Mouse (Mus musculus) G1E-ER4 (cell line): ENCODE results near the gene Tenm4. TPM values are rescaled to one million over a fixed set of nuclear protein-coding genes. Genes with fewer than 3 reads are reported as not detected.

Experiments
- GATA1 ChIP-seq: IDR thresholded peaks from one replicate; pipeline ENCODE4 v1.8.0; 2012; ENCODE audit warnings: low read length, inconsistent platforms
- polyA plus RNA-seq: library from polyadenylated mRNA; stranded (reverse); fragments of >175 nt; gene quantifications from 2 replicates; pipeline ENCODE4 v1.2.3, GENCODE M21; 2012

Tenm4 gene
- polyA plus RNA-seq, 1 experiment: not detected

DNA sequence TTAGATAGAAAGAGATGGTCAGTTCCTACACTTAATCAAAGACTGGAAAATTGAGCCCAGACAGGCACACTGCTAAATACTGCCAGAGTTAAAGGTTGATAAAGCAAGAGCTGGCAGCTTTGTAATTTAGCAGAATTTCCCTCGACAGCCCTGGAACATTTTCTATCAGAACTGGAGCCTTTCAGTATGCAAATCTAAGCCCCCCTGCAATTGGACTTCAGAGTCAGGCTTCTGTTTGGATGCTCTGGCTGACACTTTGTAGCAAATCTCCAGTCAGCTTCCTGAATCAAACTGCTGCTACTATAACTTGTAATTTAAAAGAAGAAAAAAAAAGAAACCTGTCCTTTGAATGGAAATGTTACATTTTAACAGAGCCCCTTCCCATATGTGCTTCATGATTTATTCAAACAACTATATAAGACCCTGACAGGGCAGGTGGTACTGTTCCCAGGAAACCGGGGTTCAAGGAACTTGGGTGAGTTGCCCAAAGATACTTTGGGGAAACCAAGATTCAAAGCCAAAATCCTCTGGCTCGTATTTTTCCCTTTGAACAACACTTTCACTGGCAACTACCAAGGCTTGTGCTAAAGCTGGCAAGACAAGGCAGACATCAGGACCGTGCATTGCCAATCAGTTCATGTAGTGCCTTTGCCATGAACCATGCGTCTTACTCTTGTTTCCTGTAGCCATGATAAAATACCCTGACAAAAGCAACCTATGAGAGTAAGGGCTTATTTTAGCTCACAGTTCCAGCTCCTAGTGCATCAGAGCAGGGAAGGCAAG is 615.4 kb downstream of the Tenm4 start:
- no peak for TF ChIP-seq GATA1

DNA sequence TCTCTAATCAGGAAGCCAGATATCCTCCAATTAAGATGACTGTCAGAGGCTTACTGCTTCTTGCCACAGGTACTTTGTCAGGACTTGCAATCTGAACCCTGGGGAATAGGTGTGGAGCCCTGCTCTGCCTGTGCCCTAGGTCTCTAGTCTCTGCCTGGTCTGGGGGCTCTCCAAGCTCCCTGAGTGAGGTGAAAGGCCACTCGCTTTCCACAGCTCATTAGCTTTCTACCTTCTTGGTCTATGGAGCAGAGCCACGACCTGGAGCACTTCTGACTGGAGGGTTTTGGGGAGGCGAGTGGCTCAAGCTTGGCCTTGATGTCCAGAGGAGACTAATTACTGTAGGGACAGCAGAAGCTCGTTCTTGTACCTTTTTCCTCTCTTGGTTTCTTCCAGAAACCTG is 617.1 kb downstream of the Tenm4 start:
- TF ChIP-seq GATA1: no peak

DNA sequence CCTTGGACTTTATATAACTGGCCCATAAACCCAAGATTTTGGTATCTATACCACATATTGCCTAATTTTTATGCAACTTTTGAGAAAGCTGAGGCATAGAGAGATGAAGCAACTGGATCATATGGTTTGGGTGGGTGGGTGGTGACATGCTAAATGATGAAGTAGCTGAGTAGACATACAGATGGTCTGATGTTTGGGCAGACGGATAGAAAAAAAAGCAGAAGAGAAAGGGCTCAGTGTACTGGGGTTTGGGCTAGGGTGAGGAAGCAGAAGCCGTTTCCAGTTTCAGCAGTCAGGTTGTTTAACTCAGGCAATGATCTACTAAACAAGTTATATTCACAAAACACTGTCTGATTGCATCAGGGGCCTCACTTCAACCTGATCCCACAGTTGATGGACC is 619.3 kb downstream of the Tenm4 start:
- TF ChIP-seq GATA1: no peak

DNA sequence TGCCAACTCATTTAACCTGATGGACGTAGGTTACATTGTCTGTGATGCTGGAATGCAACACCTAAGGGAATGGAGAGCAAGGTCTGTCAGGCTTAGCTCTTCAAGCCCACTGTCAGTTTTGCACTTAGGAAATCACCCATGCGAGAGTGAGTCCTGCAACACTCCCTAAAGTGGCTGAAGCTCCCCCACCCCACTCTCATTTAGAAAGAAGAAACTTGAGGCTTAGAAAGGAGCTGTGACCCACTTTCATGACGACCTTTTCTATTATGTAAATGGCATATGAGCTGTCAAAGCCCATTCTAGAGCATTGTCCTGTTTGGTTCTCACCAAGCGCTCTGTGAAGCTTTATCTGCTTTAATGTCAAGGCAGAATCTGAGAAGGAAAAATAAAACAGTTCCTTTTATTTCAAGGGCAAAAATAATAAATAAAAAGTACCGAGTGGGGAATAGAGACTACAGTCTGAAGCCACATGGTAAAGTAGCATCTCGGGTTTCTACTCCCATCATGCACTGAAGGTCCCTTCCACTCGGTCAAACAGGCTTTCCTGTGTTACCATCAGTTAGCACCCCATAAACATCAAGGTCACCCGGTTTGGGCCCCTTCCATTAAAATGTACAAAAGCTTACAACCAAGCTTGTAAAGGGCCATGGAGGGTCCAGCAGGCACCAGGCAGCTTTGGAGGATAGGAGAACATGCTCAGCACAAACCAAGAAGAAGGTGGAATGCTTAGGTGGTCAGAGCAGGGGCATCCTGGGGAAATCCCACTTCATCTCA is 621.6 kb downstream of the Tenm4 start:
- TF ChIP-seq GATA1: no peak

DNA sequence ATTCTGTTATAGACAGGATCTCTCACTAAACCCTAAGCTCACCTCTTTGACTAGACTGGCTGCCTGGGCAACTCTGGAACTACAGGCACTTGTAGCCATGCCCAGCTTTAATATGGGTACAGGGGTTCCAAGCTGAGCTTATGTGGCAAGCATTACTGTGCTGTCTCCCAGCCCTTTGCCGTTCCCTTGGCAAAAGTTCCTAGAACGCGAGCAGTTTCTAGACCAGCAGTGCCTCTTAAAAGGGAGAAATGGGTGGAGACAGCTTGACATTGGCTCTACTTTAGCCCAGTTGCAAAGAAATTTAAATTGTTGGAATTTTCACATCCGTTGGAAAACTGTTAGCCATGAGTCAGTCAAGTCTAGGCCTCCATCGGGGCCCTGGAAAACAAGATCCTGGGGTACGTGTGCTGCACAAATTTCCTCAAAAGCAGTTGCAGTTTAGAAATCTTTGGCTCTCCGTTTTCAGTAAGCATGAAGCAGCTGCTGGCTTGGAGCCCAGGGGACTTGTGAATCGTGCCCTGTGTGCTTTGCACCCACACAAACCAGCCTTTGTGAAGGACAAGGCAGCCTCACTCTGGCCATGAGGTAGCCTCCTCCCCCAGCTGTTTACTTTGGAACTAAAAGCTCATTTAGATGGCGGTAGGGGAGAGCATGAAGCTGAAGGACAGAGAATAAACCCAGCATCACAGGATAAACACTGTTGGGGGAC is 625.1 kb downstream of the Tenm4 start:
- no peak for TF ChIP-seq GATA1

DNA sequence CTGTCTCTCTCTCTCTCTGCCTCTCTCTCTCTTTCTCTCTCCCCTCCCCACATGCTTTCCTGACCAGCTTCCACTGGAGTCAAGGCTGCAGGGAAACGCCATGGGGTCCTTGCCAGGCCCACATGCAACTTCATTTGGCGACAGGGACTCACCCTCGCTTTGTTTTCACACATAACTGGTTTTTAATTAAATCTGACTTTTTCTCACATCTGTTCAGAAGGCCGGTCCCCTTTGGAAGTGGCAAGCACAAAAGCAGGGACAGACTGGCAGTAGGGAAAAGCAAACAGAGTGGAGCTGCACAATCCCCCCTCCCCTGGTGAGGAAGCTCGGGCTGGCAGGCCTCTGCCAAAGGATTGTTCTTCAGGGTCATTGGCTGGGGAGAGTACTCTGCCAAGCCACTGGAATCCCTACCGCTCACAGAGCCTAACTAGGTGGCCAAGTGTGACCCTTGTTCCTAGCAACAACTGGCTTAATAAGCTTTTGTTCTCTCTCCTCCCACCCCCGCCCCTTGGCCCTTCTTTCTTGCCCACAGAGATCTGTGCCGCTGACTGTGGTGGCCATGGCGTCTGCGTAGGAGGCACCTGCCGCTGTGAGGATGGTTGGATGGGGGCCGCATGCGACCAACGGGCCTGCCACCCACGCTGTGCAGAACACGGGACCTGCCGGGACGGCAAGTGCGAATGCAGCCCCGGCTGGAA is 625.9 kb downstream of the Tenm4 start:
- no peak for TF ChIP-seq GATA1

DNA sequence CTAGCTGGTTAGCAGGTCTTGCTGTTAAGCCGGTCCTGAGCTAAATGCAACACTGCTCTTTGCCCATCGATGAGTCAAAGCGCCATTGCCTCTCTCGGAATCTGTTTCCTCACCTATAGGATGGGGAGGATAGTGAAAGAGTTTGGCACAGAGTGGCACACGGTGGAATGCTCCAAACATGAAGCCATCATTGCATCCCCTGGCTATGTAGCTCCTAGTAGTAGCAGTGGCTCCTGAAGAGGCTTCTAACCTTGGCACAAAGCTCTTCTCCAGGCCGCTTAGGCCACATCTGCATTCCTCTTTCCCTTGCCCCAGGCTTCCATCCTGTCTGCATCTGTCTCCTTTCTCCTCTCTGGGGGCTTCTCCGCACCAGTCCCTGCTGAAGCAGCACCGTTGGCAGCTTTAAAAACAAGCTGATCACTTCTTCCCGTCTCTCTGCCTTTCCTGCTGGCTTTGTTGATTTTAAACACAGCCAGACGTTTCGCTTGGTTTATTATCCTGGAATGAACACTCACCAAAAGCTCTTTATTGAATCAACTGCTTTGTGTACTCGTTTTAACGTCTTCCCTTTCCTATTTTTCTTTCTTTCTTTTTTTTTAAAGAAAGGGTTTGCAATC is 626.8 kb downstream of the Tenm4 start:
- TF ChIP-seq GATA1: no peak

DNA sequence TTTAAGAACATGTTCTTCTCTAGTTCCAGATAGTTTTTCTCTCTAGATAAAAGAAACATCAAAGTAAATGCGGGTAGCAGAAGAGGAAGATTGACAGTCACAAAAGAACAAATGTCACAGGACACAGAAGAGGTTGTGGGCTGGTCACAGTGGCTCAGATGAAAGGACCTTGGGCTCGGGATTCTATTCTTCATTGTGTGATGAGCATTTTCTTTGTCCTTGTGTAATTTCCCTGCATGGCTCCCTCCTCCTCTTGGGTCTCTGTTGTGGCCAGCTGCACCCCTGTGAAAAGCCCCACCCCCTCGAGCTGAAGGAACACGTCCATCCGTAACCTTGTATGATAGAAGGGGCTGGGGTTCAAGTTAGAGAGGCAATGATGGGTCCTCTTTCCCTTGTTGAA is 628.8 kb downstream of the Tenm4 start:
- no peak for TF ChIP-seq GATA1

DNA sequence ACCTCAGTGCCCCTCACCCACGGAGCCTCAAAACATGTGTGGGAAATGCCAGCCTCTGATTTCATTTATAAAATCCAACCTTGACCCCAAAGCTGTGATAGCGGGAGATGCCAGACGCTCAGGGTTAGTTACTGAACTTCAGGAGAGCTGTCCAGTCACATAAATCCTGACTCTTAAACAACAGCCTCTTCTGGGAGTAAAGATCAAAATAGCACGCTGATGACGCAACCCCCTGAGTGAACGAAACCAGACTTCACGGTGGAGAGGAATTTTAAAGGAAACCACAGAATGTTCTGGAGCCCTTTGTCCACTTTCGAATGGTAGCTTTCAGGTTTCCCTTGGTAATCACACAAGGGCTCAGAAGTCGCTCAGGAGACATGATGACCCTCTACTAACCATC is 630.3 kb downstream of the Tenm4 start:
- no peak for TF ChIP-seq GATA1

DNA sequence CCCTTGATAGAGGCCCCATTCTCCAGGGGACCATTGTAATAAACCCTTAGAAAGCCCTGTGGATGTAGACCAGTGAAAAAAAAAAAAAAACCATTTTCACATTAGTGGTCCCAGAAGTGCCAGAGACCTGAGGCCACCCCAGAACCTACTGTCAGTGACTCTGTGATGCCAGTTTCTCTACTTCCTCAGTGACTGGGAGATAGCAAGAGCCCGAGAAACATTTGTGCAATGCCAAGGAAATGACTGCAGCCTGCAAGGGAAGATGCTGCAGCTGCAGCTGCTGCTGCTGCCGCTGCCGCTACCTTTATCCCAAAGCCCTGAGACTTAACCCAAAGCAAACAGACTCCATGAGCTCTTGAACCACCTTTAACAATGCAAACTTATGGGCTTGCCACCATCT is 631.2 kb downstream of the Tenm4 start:
- no peak for TF ChIP-seq GATA1

DNA sequence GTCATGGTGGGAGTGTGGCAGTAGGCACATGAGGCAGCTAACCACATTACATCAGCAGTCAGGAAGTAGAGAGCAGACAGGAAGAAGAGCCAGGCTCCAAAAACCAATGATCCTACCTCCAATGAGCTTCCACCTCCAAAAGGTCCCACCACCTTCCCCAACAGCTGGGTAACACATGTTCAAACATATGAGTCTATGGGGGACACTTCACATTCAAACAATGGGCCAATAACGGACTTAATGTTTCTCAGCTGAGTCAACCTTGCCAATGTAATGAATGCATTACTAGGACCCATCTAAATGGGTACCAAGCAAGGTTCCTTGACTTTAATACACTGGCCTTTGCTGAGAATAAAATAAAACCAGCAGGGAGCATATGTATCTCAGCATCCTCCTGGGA is 635.5 kb downstream of the Tenm4 start:
- TF ChIP-seq GATA1: no peak

DNA sequence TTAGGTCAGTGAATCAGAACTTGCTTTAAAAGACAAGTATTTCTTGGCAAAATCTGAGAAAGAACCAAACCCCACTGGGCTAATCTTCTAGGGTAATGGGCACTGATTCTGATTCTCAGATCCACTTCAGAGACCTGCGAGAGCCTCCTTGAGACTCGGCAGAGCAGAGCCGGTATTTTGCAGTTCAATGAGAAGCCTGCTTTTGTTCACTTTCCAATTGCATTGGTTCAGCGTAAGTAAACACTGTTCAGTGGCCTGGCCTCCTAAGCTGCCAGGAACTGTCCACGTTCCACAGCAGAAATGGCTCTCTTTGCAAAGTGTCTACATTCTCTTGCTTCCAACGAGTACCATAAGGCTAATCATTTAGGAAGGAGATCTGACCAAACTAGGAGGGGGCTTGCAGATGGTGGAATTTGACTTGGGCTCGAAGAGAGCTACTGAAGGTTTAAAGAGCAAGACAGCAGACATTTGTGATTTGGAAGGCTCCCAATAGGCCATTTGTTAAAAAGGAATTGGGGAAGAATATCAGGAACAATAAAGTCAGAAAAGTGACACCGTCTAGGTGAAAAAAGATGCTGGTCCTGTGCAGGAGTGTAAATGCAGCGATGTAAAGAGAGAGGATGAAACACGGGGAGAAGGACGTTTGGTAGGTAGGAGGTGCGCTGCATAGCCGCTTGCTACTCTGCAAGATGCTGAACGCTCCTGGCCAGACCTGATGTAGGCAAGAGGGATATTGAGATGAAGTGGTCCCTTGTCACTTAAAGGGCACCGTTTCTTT is 636.4 kb downstream of the Tenm4 start:
- no peak for TF ChIP-seq GATA1

DNA sequence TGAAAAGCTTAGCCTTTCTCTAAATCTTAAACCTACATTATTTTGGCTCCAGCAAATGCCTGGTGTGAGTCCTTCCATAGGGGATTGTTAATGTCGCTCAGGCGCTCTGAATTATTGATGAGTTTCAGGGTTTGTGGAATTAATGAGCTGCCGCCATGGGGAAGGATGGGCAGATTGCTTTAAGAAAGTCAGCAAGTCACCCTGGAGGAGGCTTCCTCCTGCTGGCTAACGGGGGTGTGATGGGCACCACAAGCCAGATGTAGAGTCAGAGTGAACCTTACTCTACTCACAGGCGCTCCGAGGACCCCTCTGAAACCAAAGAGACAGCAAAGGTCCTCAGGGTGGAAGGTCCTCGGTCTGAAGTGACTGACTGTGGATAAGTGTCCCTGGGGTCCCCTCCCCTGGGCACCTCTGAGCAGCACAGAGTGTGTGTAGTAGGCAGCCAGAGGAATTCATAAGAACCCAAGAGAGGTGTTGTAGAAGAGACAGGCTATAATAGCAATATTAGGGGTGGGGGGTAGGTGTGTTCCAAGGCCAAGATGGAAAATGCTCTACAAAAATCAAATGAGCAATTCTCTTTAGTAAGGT is 637.1 kb downstream of the Tenm4 start:
- TF ChIP-seq GATA1: no peak

DNA sequence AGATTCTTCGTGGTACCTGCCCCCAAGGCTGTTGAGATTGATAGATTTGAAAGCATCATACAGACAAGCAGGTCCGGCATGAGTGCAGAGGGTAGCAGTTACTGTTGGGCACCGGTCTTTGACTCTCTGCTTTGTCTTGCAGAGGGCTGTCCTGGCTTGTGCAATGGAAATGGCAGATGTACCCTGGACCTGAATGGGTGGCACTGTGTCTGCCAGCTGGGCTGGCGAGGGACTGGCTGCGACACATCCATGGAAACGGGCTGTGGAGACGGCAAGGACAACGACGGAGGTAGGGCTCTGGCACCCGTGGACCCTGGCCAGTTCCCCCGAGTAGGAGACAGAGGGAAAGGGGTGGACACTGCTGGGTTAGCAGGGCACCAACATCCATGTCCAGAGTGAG is 640.6 kb downstream of the Tenm4 start:
- no peak for TF ChIP-seq GATA1
